Mouse (Mus musculus): ENCODE data around the gene Naaladl2.

The Naaladl2 gene

GRCm38 (mm10) chr3:23928097-23928496 lies 1216.0 kb downstream of the Naaladl2 start:
- no peak for DNase-seq

GRCm38 (mm10) chr3:23907682-23908081 lies 1236.4 kb downstream of the Naaladl2 start:
- DNase-seq = no peak

DNA sequence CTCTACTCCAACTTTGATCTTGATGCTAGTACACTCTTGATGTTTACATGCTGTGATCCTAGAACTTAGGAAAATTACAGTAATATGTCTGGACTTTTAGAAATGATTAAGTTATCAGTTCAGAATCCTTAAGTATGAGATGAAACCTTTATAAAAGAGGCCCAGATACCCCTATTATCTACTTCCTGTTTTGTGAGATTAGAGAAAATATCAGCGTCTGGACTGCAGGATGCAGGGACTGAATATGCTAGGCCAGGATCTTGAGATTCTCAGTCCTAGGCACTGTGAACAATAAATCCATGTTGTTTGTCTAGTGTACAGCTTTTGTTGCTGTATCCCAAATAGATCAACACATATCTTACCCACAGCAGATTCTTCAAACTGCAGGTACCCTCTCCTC lies 1278.4 kb downstream of the Naaladl2 start:
- DNase-seq = no peak

DNA sequence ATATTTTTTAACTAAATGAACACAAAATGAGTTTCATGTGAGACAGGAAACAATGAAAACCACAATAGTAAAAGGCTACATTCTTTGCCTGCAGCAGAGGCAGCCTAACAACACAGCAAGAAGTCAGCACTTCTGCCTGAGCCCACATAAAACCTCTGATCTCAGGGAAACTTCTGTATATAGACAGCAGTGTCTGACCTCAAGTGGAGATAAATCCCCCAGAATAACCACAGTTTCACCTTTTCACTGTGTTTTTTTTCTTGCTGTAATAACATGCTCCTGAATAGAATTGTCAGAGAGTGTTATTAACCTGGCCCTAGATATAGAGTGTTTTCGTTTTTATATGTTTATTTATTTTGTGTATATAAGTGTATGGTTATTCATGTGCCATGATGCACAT lies 1286.8 kb downstream of the Naaladl2 start:
- DNase-seq = no peak

DNA sequence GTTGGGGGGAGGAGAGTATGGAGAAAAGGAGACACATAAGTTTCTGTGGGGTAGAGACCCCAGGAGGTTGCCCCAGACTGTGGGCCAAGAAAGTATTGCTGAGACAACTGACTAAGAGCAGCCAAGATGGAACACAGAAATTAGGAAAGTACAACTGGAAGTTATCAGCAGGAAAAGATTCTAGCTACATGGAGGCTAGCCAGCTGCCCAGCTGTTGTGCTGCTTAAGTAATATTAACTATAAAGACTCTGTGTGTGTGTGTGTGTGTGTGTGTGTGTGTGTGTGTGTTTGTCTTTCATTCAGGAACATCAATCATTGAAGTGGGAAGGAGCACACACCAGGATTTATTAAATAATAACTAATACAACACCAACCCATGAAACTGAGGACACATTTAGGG lies 1326.5 kb downstream of the Naaladl2 start:
- DNase-seq = peak; percentile 57 to 62

DNA sequence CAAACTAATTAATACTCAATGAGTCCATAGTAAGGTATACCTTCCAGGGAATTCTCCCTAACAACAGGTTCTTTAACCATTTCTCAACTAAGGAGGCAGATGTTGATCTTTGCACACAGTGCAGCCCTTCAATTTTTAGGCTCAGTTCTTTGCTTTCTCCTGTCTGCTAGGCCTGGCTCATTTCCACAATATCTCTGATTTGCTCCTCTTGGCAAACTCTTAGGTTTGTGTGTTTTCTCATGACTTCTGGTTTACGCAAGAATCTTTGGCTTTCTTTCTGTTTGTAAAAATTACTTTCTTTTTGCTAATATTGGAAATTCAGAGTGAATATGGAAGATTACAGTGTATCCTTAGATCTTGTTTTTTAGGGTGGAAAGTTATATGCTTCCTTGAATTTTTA lies 1385.3 kb downstream of the Naaladl2 start:
- no peak for DNase-seq
